Comparison of ENCODE assay signal across 11 mouse cellular contexts in genomic region chr11:59705113-59705512, GRCm38 (mm10). TPM values are rescaled to one million over a fixed set of nuclear protein-coding genes. Genes with fewer than 3 reads are reported as not detected.
DNase-seq lines count a peak whose midpoint lies in the region; ATAC-seq and TF ChIP-seq lines count a peak whose summit lies in the region.
"Had no signal": no experiment of that assay in that cellular context is flagged by ENCODE, and none has a peak within 500 bp of the region (broad histone marks: within the 10 kb centered on the region; RNA-seq: fewer than 3 reads in every experiment).

No protein-coding gene starts in this region.

- TF ChIP-seq POLR2A in thymus, adult 2 months (IDR thresholded peaks at IDR 0.05; ENCODE audit: control insufficient read depth, extremely low read depth, insufficient read depth, low read length, poor library complexity) = no peak

- H3K27ac ChIP-seq in hindbrain, embryonic 12.5 days = peak overlapping the region; percentile 12; the same call in 1 of the 2 replicates
- no peak overlapping the region for H3K27ac ChIP-seq in hindbrain, embryonic 14.5 days
- 0 out of 2 replicates have a peak overlapping the region, but pooled peaks have one; percentile 33 for H3K27ac ChIP-seq in heart, embryonic 16.5 days (ENCODE audit: low read length)
- no peak overlapping the region for H3K27ac ChIP-seq in thymus, adult 2 months (ENCODE audit: control insufficient read depth, insufficient read depth, low read length)
- H3K27ac ChIP-seq: intestine, embryonic 15.5 days had no signal

- ATAC-seq in hindbrain, embryonic 12.5 days (ENCODE audit: low FRiP score) = no peak
- ATAC-seq in hindbrain, embryonic 14.5 days (ENCODE audit: low FRiP score) = no peak
- ATAC-seq in heart, embryonic 16.5 days (replicated peaks; ENCODE audit: extremely low read depth, insufficient read depth, low FRiP score) = no peak
- ATAC-seq in CD4-positive, CD25-positive, alpha-beta regulatory T cell, adult 4 months = no peak
- ATAC-seq: forebrain, embryonic 14.5 days; intestine, embryonic 15.5 days had no signal

- DNase-seq in hindbrain, embryonic 14.5 days (ENCODE audit: low spot score) = no peak
- DNase-seq in right cerebral cortex, postnatal 14 days = peak; percentile 13
- no peak for DNase-seq in right cerebral cortex, postnatal 4 days
- DNase-seq in thymus, adult 2 months = no peak
- no peak for DNase-seq in gastrocnemius, adult 8-10 months (ENCODE audit: low spot score in 2 of 2)

- H3K4me1 ChIP-seq in hindbrain, embryonic 12.5 days = peaks cover 27% of the 10 kb centered on the region
- H3K4me1 ChIP-seq in hindbrain, embryonic 14.5 days (replicated peaks; ENCODE audit: control insufficient read depth, insufficient read depth, low read length) = peaks cover 25% of the 10 kb centered on the region
- peaks cover 46% of the 10 kb centered on the region for H3K4me1 ChIP-seq in heart, embryonic 16.5 days (ENCODE audit: control insufficient read depth, insufficient read depth, low read length)
- 0 out of 2 replicates have a peak, but pooled peaks cover 4% of the 10 kb centered on the region for H3K4me1 ChIP-seq in thymus, adult 2 months (replicated peaks; ENCODE audit: control insufficient read depth, insufficient read depth, low read length)

- no peak overlapping the region for H3K4me2 ChIP-seq in hindbrain, embryonic 12.5 days (replicated peaks)
- no peak overlapping the region for H3K4me2 ChIP-seq in hindbrain, embryonic 14.5 days (replicated peaks)
- no peak overlapping the region for H3K4me2 ChIP-seq in heart, embryonic 16.5 days (ENCODE audit: low read depth, low read length)
- H3K4me2 ChIP-seq: intestine, embryonic 15.5 days had no signal

- no peak for TF ChIP-seq CTCF in thymus, adult 2 months (IDR thresholded peaks at IDR 0.05; ENCODE audit: borderline replicate concordance, control insufficient read depth, extremely low read depth, insufficient read depth, low read length, poor library complexity)

- no peaks in the 10 kb centered on the region for H3K27me3 ChIP-seq in hindbrain, embryonic 12.5 days
- H3K27me3 ChIP-seq in hindbrain, embryonic 14.5 days (ENCODE audit: control insufficient read depth, insufficient read depth, low read length) = no peaks in the 10 kb centered on the region
- H3K27me3 ChIP-seq in heart, embryonic 16.5 days (ENCODE audit: control insufficient read depth, insufficient read depth, low read length) = no peaks in the 10 kb centered on the region
- no peaks in the 10 kb centered on the region for H3K27me3 ChIP-seq in thymus, adult 2 months (ENCODE audit: control insufficient read depth, insufficient read depth, low read length)
- H3K27me3 ChIP-seq: intestine, embryonic 15.5 days had no signal

- no peaks in the 10 kb centered on the region for H3K9me3 ChIP-seq in hindbrain, embryonic 12.5 days (replicated peaks)
- H3K9me3 ChIP-seq in hindbrain, embryonic 14.5 days (ENCODE audit: control insufficient read depth, low read length) = no peaks in the 10 kb centered on the region
- H3K9me3 ChIP-seq in heart, embryonic 16.5 days (replicated peaks; ENCODE audit: control insufficient read depth, low read length) = no peaks in the 10 kb centered on the region
- H3K9me3 ChIP-seq: G1E; intestine, embryonic 15.5 days had no signal

- 0 out of 2 replicates have a peak, but pooled peaks cover 3% of the 10 kb centered on the region for H3K36me3 ChIP-seq in hindbrain, embryonic 12.5 days
- H3K36me3 ChIP-seq in hindbrain, embryonic 14.5 days (replicated peaks; ENCODE audit: control insufficient read depth, insufficient read depth) = peaks cover 3% of the 10 kb centered on the region; the same call in 1 of the 2 replicates
- peaks cover 5% of the 10 kb centered on the region; the same call in 1 of the 2 replicates for H3K36me3 ChIP-seq in heart, embryonic 16.5 days (ENCODE audit: control insufficient read depth, insufficient read depth)
- no peaks in the 10 kb centered on the region; the same call in none of the 2 replicates for H3K36me3 ChIP-seq in thymus, adult 2 months (ENCODE audit: control insufficient read depth, insufficient read depth, low read length)
- H3K36me3 ChIP-seq: intestine, embryonic 15.5 days had no signal

- no peak overlapping the region for H3K9ac ChIP-seq in hindbrain, embryonic 12.5 days
- no peak overlapping the region for H3K9ac ChIP-seq in hindbrain, embryonic 14.5 days
- H3K9ac ChIP-seq in heart, embryonic 16.5 days (ENCODE audit: low read length) = no peak overlapping the region
- H3K9ac ChIP-seq: intestine, embryonic 15.5 days had no signal

- no peak overlapping the region for H3K4me3 ChIP-seq in hindbrain, embryonic 12.5 days
- no peak overlapping the region for H3K4me3 ChIP-seq in hindbrain, embryonic 14.5 days (replicated peaks; ENCODE audit: low read length)
- H3K4me3 ChIP-seq in heart, embryonic 16.5 days (ENCODE audit: low read length) = no peak overlapping the region
- H3K4me3 ChIP-seq in thymus, adult 2 months (ENCODE audit: control insufficient read depth, insufficient read depth, low read length) = no peak overlapping the region
- H3K4me3 ChIP-seq: intestine, embryonic 15.5 days had no signal

- 86% methylated on average over 2 of the region's 2 CpGs for WGBS in hindbrain, embryonic 12.5 days
- WGBS in hindbrain, embryonic 14.5 days = 88% methylated on average over 2 of the region's 2 CpGs
- 66% methylated on average over 2 of the region's 2 CpGs for WGBS in heart, embryonic 16.5 days
- 98% methylated on average over 2 of the region's 2 CpGs for WGBS in thymus, adult 2 months

RNA-seq across cellular contexts. Expression of gene Mprip, which starts 44.0 kb away (rescaled TPM):
- 104 and 113 TPM in 2 replicates for polyA plus RNA-seq in hindbrain, embryonic 12.5 days (2016; fragmentation: Nextera tagmentation; extraction: Ambion mirVana)
- 68.1 and 71.5 TPM in 2 replicates for polyA plus RNA-seq in hindbrain, embryonic 14.5 days (2014; fragmentation: Nextera tagmentation; extraction: Ambion mirVana)
- 26.6 and 34.2 TPM in 2 replicates for polyA plus RNA-seq in heart, embryonic 16.5 days (2015; fragmentation: Nextera tagmentation; extraction: Ambion mirVana)
- 10 to 100 TPM; 21.3 to 29.6 TPM for polyA plus RNA-seq in CD4-positive, CD25-positive, alpha-beta regulatory T cell, adult 4 months (2017; shearing (Covaris generic))
- 172 and 221 TPM in 2 replicates for polyA plus RNA-seq in thymus, adult 2 months (2012; rRNA removed)
- total RNA-seq in gastrocnemius, adult 8-10 months (2022) = 10 to 100 TPM; 68.5 to 94.6 (median 77.3) TPM

Comparison
In these comparisons a context has a peak if more than half of its experiments do, and no peak if none do; other contexts are left out.
1. H3K27ac ChIP-seq: peak in hindbrain, embryonic 12.5 days (single experiment) and heart, embryonic 16.5 days (single experiment); none in hindbrain, embryonic 14.5 days (single experiment) and thymus, adult 2 months (single experiment).